Mouse (Mus musculus) adrenal gland, postnatal 25 days (tissue): ENCODE data around the gene Krt76. TPM values are rescaled to one million over a fixed set of nuclear protein-coding genes. Genes with fewer than 3 reads are reported as not detected.

Experiments
- DNase-seq: peaks from one replicate; pipeline ENCODE4 v3.0.0; 2021; ENCODE audit warnings: mixed read lengths
- microRNA-seq, 2 experiments: library from miRNA; unstranded; fragments of <30 nt; microRNA quantifications; one replicate each; pipeline ENCODE4 v1.2.0; 2021
- total RNA-seq: library from RNA; stranded (reverse); gene quantifications from 2 replicates; pipeline ENCODE4 v1.2.3, GENCODE M21; 2021

The Krt76 gene
- total RNA-seq, 1 experiment from 2014 or later: not detected

DNA sequence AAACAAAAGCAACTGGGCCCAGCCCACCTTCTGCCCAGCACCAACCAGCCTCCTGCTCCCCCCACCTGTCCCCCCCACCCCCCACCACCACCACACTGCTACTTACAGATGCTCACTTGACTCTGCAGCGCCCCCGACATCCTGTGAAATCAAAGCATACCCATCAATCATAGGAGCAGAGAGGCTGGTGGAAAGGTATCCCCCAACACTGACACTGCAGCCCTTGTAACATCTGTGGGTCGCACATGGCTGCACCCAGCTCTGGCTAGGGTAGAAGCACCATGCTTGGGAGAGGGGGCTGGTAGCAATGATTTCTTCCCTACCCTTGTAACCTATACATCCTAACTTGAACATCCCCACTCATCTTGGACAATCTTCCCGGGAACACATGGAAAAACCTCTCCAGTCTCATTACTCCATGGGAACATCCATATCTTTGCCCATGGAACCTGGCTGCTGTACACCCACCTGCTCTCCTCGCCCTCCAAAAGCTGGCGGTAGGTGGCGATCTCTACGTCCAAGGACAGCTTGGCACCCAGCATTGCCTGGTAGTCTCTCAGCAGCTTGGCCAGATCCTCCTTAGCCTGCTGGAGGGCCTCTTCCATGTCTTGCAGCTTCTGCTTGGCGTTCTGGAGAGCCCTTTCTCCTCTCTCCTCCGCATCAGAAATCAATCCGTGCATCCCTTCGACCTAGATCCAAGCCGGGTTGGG is 32.1 kb downstream of the Krt76 start:
- no peak for DNase-seq

DNA sequence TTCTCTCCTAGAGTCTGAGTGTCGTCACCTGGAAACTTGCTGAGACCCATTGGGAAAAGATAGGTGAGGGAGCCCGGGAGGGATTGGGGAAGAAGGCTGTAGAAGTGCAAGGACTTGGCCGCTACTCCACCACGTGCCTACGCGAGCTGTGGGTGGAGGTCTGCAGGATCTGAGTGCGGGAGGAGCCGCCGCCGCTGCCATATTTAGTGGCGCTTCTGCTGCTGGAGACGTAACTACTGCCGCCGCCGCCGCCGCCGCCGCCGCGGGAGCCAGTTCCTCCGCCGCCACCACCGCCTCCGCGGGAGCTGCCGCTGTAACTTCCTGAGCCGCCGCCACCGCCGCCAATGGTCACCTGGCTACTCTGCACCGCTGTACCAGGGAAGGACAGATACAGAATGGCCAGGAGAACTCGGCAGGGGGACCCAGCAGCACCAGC is 33.0 kb downstream of the Krt76 start:
- peak; percentile 56 for DNase-seq

DNA sequence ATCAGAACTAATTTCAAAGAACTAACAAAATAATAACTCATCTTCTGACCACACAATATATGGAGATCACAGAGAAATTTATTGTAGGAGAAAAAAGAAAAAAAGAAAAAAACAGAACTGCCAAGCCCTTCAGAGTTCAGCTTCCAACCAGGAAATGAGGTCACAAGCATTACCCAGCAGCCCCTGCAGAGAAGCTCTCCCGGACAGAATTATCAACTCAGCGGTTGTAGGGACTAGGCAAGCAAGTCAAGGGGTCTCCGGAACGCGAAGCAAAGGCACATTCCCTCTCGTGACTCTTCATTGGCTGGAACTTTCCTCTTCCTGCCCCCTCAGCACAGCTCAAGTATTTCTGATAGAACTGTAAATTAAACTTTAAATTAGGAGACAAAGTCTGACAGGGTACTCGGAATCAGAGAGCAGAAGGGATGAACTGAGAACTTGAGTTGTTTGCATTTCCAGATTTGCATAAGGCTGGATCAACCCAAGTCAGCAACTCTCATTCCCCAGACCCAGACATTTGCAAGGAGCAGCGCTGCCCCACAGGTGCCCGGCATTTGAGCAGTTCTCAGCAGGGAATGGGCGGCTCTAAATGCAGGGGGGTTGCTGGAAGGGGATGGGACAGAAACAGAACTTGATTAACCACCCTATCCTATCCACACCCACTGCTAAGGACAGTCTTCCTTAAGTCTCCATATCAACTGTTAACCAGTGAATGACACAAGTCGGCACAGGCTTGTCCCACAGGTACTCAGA is 33.9 kb downstream of the Krt76 start:
- no peak for DNase-seq

DNA sequence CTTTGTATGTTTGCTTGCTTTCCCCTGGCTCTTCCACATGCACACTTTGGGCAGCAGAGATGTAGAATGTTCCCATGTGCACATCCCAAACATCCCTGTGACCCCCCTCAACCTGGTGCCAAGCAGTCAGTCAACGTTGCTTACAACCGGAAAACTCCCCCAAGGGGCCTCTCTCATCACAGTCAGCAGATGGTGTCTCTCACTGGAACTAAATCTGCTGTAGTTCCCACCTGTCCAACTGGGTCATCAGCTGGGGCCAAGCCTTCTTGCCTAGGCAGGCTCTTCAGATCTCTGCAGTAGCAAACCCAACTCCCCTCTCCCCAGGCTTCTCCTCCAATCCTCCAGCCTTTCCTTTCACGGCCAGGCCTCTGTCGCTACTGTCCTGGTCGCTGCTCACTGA is 36.0 kb downstream of the Krt76 start:
- no peak for DNase-seq

DNA sequence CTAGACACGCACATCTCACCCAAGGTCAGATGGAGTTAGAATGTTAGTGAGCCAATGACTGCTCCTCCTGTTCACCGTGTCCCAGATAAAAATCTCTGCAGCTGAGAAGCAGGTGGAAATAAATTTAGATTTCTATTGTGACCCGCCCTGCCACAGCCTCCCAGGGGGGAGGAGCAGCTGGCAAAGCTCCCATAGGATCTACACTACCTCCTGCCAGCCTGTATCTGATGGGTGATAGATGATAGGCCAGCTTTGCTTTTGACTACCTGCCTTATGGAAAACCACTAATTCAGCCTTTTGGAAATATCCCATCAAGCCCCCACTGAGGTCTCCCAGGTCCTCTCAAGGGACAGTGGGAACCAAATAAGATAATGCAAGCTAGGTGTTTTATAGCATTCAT is 37.0 kb downstream of the Krt76 start:
- no peak for DNase-seq

DNA sequence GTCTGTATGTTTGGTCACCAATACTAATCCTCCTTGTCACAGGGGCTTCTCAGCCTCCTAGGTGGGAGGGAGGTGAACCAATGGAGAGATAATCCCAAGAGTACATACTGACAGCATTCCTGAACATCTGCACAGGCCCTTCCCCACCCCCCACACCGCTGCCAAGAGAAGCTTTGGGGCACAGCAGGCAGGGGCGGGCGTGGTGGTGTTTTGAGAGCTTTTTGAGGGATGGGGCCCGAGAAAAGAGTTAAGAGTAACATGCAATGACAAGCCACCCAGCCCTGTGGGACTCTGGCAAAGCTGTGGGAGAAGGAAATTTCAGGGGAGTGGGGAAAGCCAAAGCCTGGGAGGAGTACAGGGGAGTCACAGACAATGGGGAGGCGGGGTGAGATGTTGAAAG is 38.4 kb downstream of the Krt76 start:
- no peak for DNase-seq

DNA sequence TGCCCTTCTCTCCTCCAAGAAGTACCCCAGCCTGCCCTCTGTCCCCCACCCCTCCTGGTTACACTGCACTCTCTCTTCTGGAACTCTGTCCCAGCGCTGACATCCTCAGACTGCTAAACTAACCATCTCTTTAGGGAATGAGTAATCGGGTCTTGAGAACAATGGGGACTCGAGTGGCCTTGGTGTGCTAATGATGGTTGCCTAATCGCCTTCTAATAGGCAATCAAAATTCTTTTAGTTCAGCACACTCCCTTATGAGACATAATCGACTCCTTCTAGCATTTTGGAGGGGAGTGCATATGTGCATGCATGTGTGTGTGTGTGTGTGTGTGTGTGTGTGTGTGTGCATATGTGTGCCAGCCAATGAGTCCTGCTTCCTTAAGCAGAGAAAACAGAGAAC is 40.1 kb downstream of the Krt76 start:
- DNase-seq: no peak

DNA sequence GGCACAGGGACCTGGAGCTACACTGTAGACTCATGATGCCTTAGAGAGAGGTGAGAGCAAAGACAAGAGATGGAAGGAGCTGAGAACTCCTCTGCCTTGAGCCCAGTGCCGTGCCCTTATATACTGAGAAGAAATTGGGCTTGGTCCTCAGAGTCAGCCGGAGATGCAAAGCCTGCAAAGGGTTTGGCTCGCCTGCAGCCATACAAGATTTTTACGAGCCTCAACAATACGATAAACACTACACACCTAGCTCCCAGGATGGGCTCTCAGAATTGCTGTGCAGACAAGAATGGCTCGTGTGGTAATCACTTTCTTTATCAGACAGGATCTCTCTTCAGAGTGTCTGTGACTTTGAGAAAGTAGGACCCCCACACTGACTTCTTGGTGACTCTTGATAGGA is 42.0 kb downstream of the Krt76 start, which contains the start of gene Krt1:
Gene Krt1 (minus strand): TSS at position 101 of the 400 bp plus-strand sequence.
- DNase-seq: no peak

DNA sequence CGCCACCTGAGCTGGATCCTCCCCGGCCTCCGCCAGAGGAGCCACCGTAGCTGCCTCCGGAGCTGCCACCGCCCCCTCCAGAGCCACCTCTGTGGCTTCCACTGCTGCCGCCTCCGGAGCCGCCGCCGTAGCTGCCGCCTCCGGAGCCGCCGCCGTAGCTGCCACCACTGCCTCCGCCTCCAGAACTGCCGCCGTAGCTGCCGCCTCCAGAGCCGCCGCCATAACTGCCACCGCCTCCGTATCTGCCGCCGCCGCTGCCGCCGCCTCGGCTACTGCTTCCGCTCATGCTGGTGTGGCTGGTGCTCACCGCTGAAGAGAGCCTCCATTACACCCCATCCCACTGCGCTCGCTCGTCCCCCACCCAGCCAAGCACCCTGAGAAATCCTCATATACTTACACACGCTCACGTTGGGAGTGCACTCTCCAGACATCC is 46.7 kb downstream of the Krt76 start:
- peak; percentile 60 for DNase-seq

DNA sequence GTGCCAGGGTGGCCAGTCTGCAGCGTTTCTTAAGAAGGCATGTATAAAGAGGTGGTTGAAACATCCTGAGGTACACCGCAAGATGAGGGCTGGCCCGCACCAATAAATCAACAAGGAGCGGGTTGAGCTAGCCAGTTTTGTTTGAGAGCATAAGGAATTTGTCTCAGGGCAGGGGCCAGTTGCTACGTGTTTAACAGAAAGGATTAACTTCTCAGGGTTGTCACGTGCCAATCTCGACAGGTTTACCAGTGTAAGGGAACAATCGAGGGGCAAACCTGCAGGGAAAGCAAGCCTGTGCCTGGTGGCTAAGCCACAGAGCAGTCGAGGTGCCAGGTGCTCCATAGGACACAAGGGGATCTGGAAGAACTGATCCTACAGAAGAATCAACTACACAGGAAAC is 49.5 kb downstream of the Krt76 start:
- DNase-seq: no peak

DNA sequence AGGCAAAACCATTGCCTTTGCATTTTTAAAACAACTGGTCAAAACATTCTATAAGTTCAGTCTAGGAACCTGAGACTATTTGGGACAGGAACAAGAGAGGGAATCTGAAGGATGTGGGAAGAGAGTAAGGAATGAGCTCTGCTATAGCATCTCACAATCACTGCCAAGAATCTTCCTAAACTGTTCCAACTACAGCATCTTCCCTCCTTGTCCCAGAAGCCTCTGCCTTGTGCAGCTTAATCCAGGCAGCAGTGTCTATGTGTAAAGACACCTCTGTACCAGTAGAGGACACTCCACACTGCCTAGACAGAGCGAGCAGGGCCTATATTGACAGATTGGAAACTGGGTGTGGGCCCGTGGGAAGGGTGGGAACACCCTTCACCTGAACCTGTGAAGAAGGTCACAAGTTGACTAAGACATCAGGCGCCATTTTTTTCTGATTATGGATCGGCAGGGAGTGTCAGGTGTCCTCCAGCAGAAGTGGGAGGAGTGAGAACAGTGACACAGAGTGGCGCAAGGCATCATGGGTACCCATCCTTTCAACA is 57.9 kb downstream of the Krt76 start:
- DNase-seq: no peak

Small RNA genes within 50 kb of the gene (microRNA-seq; reads per million reads assigned to microRNA genes)
- 0 reads per million in 2 experiments for gene Gm44356

Other genes starting within 250 kb of the Krt76 start
- gene Gm5478, start 245.5 kb downstream of the Krt76 start, total RNA-seq: not detected in 2 replicates
- gene Krt6b, start 212.6 kb downstream of the Krt76 start, total RNA-seq: not detected in 2 replicates
- not detected in 2 replicates for gene Krt6a, start 198.6 kb downstream of the Krt76 start, total RNA-seq
- gene Krt5, start 180.0 kb downstream of the Krt76 start, total RNA-seq: not detected in 2 replicates
- gene Krt71, start 149.8 kb downstream of the Krt76 start, total RNA-seq: not detected in 2 replicates
- gene Krt72, start 106.5 kb downstream of the Krt76 start, total RNA-seq: not detected in 2 replicates
- gene Krt73, start 90.6 kb downstream of the Krt76 start, total RNA-seq: not detected in 2 replicates
- not detected in 2 replicates for gene Krt2, start 74.8 kb downstream of the Krt76 start, total RNA-seq
- 0.15 and 0.48 TPM in 2 replicates for gene Krt1, start 42.1 kb downstream of the Krt76 start, total RNA-seq
- gene Krt77, start 23.2 kb downstream of the Krt76 start, total RNA-seq: not detected in 2 replicates
- gene Krt4, start 31.8 kb upstream of the Krt76 start, total RNA-seq: not detected in 2 replicates
- gene Krt79, start 47.4 kb upstream of the Krt76 start, total RNA-seq: 0.57 and 0.76 TPM in 2 replicates
- gene Krt78, start 61.4 kb upstream of the Krt76 start, total RNA-seq: not detected in 2 replicates
- gene Krt8, start 111.6 kb upstream of the Krt76 start, total RNA-seq: 0.36 and 1.00 TPM in 2 replicates
- gene Krt18, start 135.3 kb upstream of the Krt76 start, total RNA-seq: 1.5 and 1.8 TPM in 2 replicates
- 244 and 270 TPM in 2 replicates for gene Eif4b, start 180.9 kb upstream of the Krt76 start, total RNA-seq
- 75.2 and 78.7 TPM in 2 replicates for gene Tns2, start 207.5 kb upstream of the Krt76 start, total RNA-seq
- 29.4 and 40.3 TPM in 2 replicates for gene Spryd3, start 243.3 kb upstream of the Krt76 start, total RNA-seq